ENCODE assay signal across 9 mouse cellular contexts in genomic region chr17:30280323-30281118, GRCm38 (mm10).
DNase-seq lines count a peak whose midpoint lies in the region; ATAC-seq and TF ChIP-seq lines count a peak whose summit lies in the region.
"Had no signal": no experiment of that assay in that cellular context is flagged by ENCODE, and none has a peak within 500 bp of the region (broad histone marks: within the 10 kb centered on the region; RNA-seq: fewer than 3 reads in every experiment).

No protein-coding gene starts in this region.

- no peak overlapping the region for H3K4me3 ChIP-seq in midbrain, embryonic 11.5 days (ENCODE audit: low read depth, low read length)
- no peak overlapping the region for H3K4me3 ChIP-seq in midbrain, embryonic 15.5 days
- no peak overlapping the region for H3K4me3 ChIP-seq in intestine, postnatal 0 days (ENCODE audit: low read depth, low read length)
- no peak overlapping the region for H3K4me3 ChIP-seq in stomach, embryonic 14.5 days (ENCODE audit: low read depth, low read length)
- H3K4me3 ChIP-seq: stomach, embryonic 15.5 days had no signal

- peak; percentile 34 for DNase-seq in CD4-positive, CD25-positive, alpha-beta regulatory T cell, adult 2 months (ENCODE audit: low read depth, low spot score)
- DNase-seq in midbrain, embryonic 11.5 days (ENCODE audit: low spot score, missing footprints): peak; percentile 90
- no peak for DNase-seq in layer of hippocampus, postnatal 14 days (ENCODE audit: low spot score in 2 of 2)
- no peak for DNase-seq in testis, postnatal 10 days (ENCODE audit: low spot score)

- ATAC-seq in CD4-positive, CD25-positive, alpha-beta regulatory T cell, adult 4 months: no peak
- peak; percentile 72 for ATAC-seq in midbrain, embryonic 11.5 days (ENCODE audit: low FRiP score)
- ATAC-seq in midbrain, embryonic 15.5 days (replicated peaks): no peak
- peak; percentile 51; the same call in 1 of the 2 replicates for ATAC-seq in intestine, postnatal 0 days
- peak; percentile 49; the same call in 1 of the 2 replicates for ATAC-seq in stomach, embryonic 14.5 days (ENCODE audit: insufficient number of reproducible peaks, insufficient read depth, low FRiP score, low read depth)

- peak overlapping the region; percentile 66 for H3K27ac ChIP-seq in midbrain, embryonic 11.5 days (ENCODE audit: low read depth, low read length)
- H3K27ac ChIP-seq in midbrain, embryonic 15.5 days: no peak overlapping the region
- no peak overlapping the region for H3K27ac ChIP-seq in intestine, postnatal 0 days (ENCODE audit: low read depth, low read length)
- no peak overlapping the region for H3K27ac ChIP-seq in stomach, embryonic 14.5 days (ENCODE audit: low read length)
- H3K27ac ChIP-seq: stomach, embryonic 15.5 days had no signal

- H3K36me3 ChIP-seq in midbrain, embryonic 11.5 days (ENCODE audit: control insufficient read depth, insufficient read depth, low read length): no peaks in the 10 kb centered on the region
- H3K36me3 ChIP-seq in midbrain, embryonic 15.5 days (replicated peaks): no peaks in the 10 kb centered on the region
- H3K36me3 ChIP-seq in intestine, postnatal 0 days (ENCODE audit: control insufficient read depth, insufficient read depth): no peaks in the 10 kb centered on the region
- no peaks in the 10 kb centered on the region for H3K36me3 ChIP-seq in stomach, embryonic 14.5 days (ENCODE audit: control insufficient read depth, insufficient read depth, low read length)
- H3K36me3 ChIP-seq: stomach, embryonic 15.5 days had no signal

- no peak for TF ChIP-seq CTCF in intestine, postnatal 0 days (IDR thresholded peaks at IDR 0.05; ENCODE audit: low read depth)

- H3K4me1 ChIP-seq in midbrain, embryonic 11.5 days (ENCODE audit: control insufficient read depth, insufficient read depth, low read length): peaks cover 33% of the 10 kb centered on the region
- H3K4me1 ChIP-seq in midbrain, embryonic 15.5 days: peaks cover 20% of the 10 kb centered on the region
- no peaks in the 10 kb centered on the region for H3K4me1 ChIP-seq in intestine, postnatal 0 days (replicated peaks; ENCODE audit: control insufficient read depth, insufficient read depth, low read length)
- no peaks in the 10 kb centered on the region for H3K4me1 ChIP-seq in stomach, embryonic 14.5 days (ENCODE audit: control insufficient read depth, insufficient read depth, low read length)
- H3K4me1 ChIP-seq: stomach, embryonic 15.5 days had no signal

- 41% methylated on average over 7 of the region's 7 CpGs for WGBS in midbrain, embryonic 11.5 days
- WGBS in midbrain, embryonic 15.5 days: 43% methylated on average over 7 of the region's 7 CpGs
- WGBS in intestine, postnatal 0 days: 50% methylated on average over 7 of the region's 7 CpGs
- WGBS in stomach, embryonic 14.5 days: 56% methylated on average over 7 of the region's 7 CpGs

- no peak overlapping the region for H3K9ac ChIP-seq in midbrain, embryonic 11.5 days (ENCODE audit: low read length)
- no peak overlapping the region for H3K9ac ChIP-seq in midbrain, embryonic 15.5 days
- H3K9ac ChIP-seq in intestine, postnatal 0 days (ENCODE audit: low read depth, low read length): no peak overlapping the region
- no peak overlapping the region for H3K9ac ChIP-seq in stomach, embryonic 14.5 days (replicated peaks; ENCODE audit: low read depth, low read length)
- H3K9ac ChIP-seq: stomach, embryonic 15.5 days had no signal

- no peak overlapping the region for H3K4me2 ChIP-seq in midbrain, embryonic 11.5 days
- H3K4me2 ChIP-seq in midbrain, embryonic 15.5 days: no peak overlapping the region
- no peak overlapping the region for H3K4me2 ChIP-seq in intestine, postnatal 0 days (replicated peaks; ENCODE audit: low read depth)
- no peak overlapping the region for H3K4me2 ChIP-seq in stomach, embryonic 14.5 days (replicated peaks; ENCODE audit: low read depth, low read length)
- H3K4me2 ChIP-seq: stomach, embryonic 15.5 days had no signal

- H3K27me3 ChIP-seq in midbrain, embryonic 11.5 days (ENCODE audit: control insufficient read depth, insufficient read depth, low read length): no peaks in the 10 kb centered on the region
- no peaks in the 10 kb centered on the region for H3K27me3 ChIP-seq in midbrain, embryonic 15.5 days (replicated peaks)
- no peaks in the 10 kb centered on the region for H3K27me3 ChIP-seq in intestine, postnatal 0 days (replicated peaks; ENCODE audit: control insufficient read depth, insufficient read depth, low read length)
- no peaks in the 10 kb centered on the region for H3K27me3 ChIP-seq in stomach, embryonic 14.5 days (ENCODE audit: control insufficient read depth, insufficient read depth, low read length)
- H3K27me3 ChIP-seq: stomach, embryonic 15.5 days had no signal

- no peaks in the 10 kb centered on the region for H3K9me3 ChIP-seq in midbrain, embryonic 11.5 days (ENCODE audit: control insufficient read depth, low read length)
- H3K9me3 ChIP-seq in midbrain, embryonic 15.5 days: no peaks in the 10 kb centered on the region
- H3K9me3 ChIP-seq in intestine, postnatal 0 days (ENCODE audit: control insufficient read depth): no peaks in the 10 kb centered on the region
- no peaks in the 10 kb centered on the region for H3K9me3 ChIP-seq in stomach, embryonic 14.5 days (ENCODE audit: control insufficient read depth, low read depth, low read length)
- H3K9me3 ChIP-seq: stomach, embryonic 15.5 days had no signal

Comparison
In these comparisons a context has a peak if more than half of its experiments do, and no peak if none do; other contexts are left out.
1. ATAC-seq: peak in midbrain, embryonic 11.5 days (single experiment), intestine, postnatal 0 days (single experiment) and stomach, embryonic 14.5 days (single experiment); none in CD4-positive, CD25-positive, alpha-beta regulatory T cell, adult 4 months (single experiment) and midbrain, embryonic 15.5 days (single experiment).
2. DNase-seq: peak in CD4-positive, CD25-positive, alpha-beta regulatory T cell, adult 2 months (single experiment) and midbrain, embryonic 11.5 days (single experiment); none in layer of hippocampus, postnatal 14 days (0 of 2) and testis, postnatal 10 days (single experiment).